Mouse (Mus musculus) macrophage (primary cell): ENCODE data around the gene Olfr58. TPM values are rescaled to one million over a fixed set of nuclear protein-coding genes. Genes with fewer than 3 reads are reported as not detected.
"Not testable (repeated sequence)": the region's sequence is repeated elsewhere in the genome, so short reads cannot be mapped to it uniquely, and the experiment has no call there.

Source experiments
- H3K27ac ChIP-seq: fragments of 350-480 bp; formaldehyde crosslinking; 2 replicates; pipeline ENCODE4 v1.9.0; 2021
- H3K36me3 ChIP-seq: fragments of 350-480 bp; formaldehyde crosslinking; 2 replicates; pipeline ENCODE4 v1.9.0; 2021; ENCODE audit errors: inconsistent target
- H3K4me3 ChIP-seq: fragments of 350-480 bp; formaldehyde crosslinking; 2 replicates; pipeline ENCODE4 v1.9.0; 2021; ENCODE audit errors: inconsistent target
- H3K79me2 ChIP-seq: fragments of 350-480 bp; formaldehyde crosslinking; 2 replicates; pipeline ENCODE4 v1.9.0; 2021; ENCODE audit errors: inconsistent target
- WGBS: methylation state at CpG from one replicate; pipeline ENCODE4 v1.1.7; 2026; ENCODE audit warnings: inconsistent platforms; ENCODE audit not compliant: missing documents; 5-methylcytosine and 5-hydroxymethylcytosine counted together
- polyA plus RNA-seq: library from polyadenylated mRNA; stranded (reverse); fragments of 250-400 nt; gene quantifications from 3 replicates; pipeline ENCODE4 v1.2.4, GENCODE M21; 2018; ENCODE audit warnings: inconsistent platforms
- total RNA-seq, 78 experiments: library from RNA; depleted of rRNA; stranded (reverse); fragments of 250-400 nt; gene quantifications; 1 replicate in 9 of 78; 2 replicates in 24 of 78; 3 replicates in 43 of 78; 4 replicates in 2 of 78; pipeline ENCODE4 v1.2.4; 2018; ENCODE audit warnings: inconsistent platforms in 56 of 78

Olfr58 gene
- total RNA-seq (2018; cell fraction: chromatin; rRNA removed), result not detected
- not detected for total RNA-seq (2018; cell fraction: cytosol; rRNA removed)
- total RNA-seq (2018; cell fraction: nucleus; rRNA removed), result not detected
- polyA plus RNA-seq, result not detected in 3 replicates

- Histone ChIP-seq H3K27ac (no peak within 1 kb of the TSS), H3K4me3 (no peak within 1 kb of the TSS), H3K36me3 (no peaks in the 10 kb centered on the region), H3K79me2 (no peaks in the 10 kb centered on the region)
Observed at GRCm38 (mm10) chr9:19779983-19780382, at the start of gene Olfr58. Gene Olfr58 (plus strand): TSS chr9:19780283.

- H3K36me3 ChIP-seq, result no peaks in the 10 kb centered on the region
- no peaks in the 10 kb centered on the region for H3K79me2 ChIP-seq
- 86% methylated on average over 14 of the region's 14 CpGs for WGBS
- no peak overlapping the region for H3K4me3 ChIP-seq
- H3K27ac ChIP-seq, result no peak overlapping the region
Observed at GRCm38 (mm10) chr9:19769136-19769535, 10.9 kb upstream of the Olfr58 start.

- WGBS, result 91% methylated on average over 14 of the region's 14 CpGs
- Histone ChIP-seq H3K27ac (no peak overlapping the region), H3K79me2 (no peaks in the 10 kb centered on the region), H3K4me3 (no peak overlapping the region), H3K36me3 (no peaks in the 10 kb centered on the region)
Observed at GRCm38 (mm10) chr9:19769701-19770100, 10.4 kb upstream of the Olfr58 start.

GRCm38 (mm10) chr9:19803000-19803399 lies 22.9 kb downstream of the Olfr58 start:
- 71% methylated on average over 1 of the region's 1 CpGs for WGBS
- Histone ChIP-seq H3K4me3 (no peak overlapping the region), H3K27ac (no peak overlapping the region), H3K79me2 (no peaks in the 10 kb centered on the region), H3K36me3 (no peaks in the 10 kb centered on the region)

GRCm38 (mm10) chr9:19804606-19805005 lies 24.5 kb downstream of the Olfr58 start, which contains the start of gene Olfr859:
Gene Olfr859 (plus strand): TSS chr9:19804906.
- not testable (repeated sequence) for H3K36me3 ChIP-seq

More at GRCm38 (mm10) chr9:19804606-19805005, 24.5 kb downstream of the Olfr58 start, which contains the start of gene Olfr859:
- 80% methylated on average over 1 of the region's 1 CpGs for WGBS
- H3K4me3 ChIP-seq, H3K79me2 ChIP-seq, H3K27ac ChIP-seq: not testable (repeated sequence)

Other genes with a start within 250 kb of the Olfr58 start
- gene Olfr853, start 239.2 kb upstream of the Olfr58 start, polyA plus RNA-seq, result not detected in 3 replicates
- not detected in 3 replicates for gene Olfr854, start 212.9 kb upstream of the Olfr58 start, polyA plus RNA-seq
- not detected in 3 replicates for gene Olfr855, start 197.7 kb upstream of the Olfr58 start, polyA plus RNA-seq
- gene Zfp317, start 158.2 kb upstream of the Olfr58 start, polyA plus RNA-seq, result 6.9 to 10.8 TPM (median 8.5 TPM) in 3 replicates
- gene Olfr857, start 70.8 kb upstream of the Olfr58 start, polyA plus RNA-seq, result not detected in 3 replicates
- gene Olfr859, start 24.6 kb downstream of the Olfr58 start, polyA plus RNA-seq, result not detected in 3 replicates
- not detected in 3 replicates for gene Olfr860, start 69.5 kb downstream of the Olfr58 start, polyA plus RNA-seq
- gene Olfr862, start 107.7 kb downstream of the Olfr58 start, polyA plus RNA-seq, result not detected in 3 replicates
- gene Olfr77, start 136.6 kb downstream of the Olfr58 start, polyA plus RNA-seq, result 0.02 to 0.16 TPM (median 0.06 TPM) in 3 replicates
- gene Olfr866, start 247.8 kb downstream of the Olfr58 start, polyA plus RNA-seq, result not detected in 3 replicates